Mouse (Mus musculus) adrenal gland (tissue): ENCODE measurements at regions not wholly inside any gene's neighbourhood (a gene's known extent, or its start where the extent isn't known, plus 50 kb on each side); places are given as distances from the start of the nearest gene placed in this dataset.

Experiments used
- intact Hi-C: fragments of 180-260 bp; cut with DNase I; formaldehyde crosslinking; loops from one replicate; pipeline ENCODE4 v1.15.1; 2025

- intact Hi-C loops = no loop called here
These were observed 504.3 kb upstream of the Mki67 start for GRCm38 (mm10) chr7:136220245-136221167.

GRCm38 (mm10) chr7:136221620-136222019, 505.5 kb upstream of the Mki67 start:
- intact Hi-C loops = no loop called here

- intact Hi-C loops = no loop called here
These were observed 509.9 kb upstream of the Mki67 start for GRCm38 (mm10) chr7:136226031-136226430.

GRCm38 (mm10) chr7:136228331-136228730, 512.2 kb upstream of the Mki67 start:
- intact Hi-C loops = no loop called here

GRCm38 (mm10) chr7:136229592-136229991, 513.4 kb upstream of the Mki67 start:
- intact Hi-C loops = no loop called here

GRCm38 (mm10) chr7:136232177-136232576, 516.0 kb upstream of the Mki67 start:
- intact Hi-C loops = no loop called here

GRCm38 (mm10) chr7:136235563-136235962, 519.4 kb upstream of the Mki67 start:
- intact Hi-C loops = no loop called here

- intact Hi-C loops = no loop called here
These were observed 520.2 kb upstream of the Mki67 start for GRCm38 (mm10) chr7:136236391-136236790.

GRCm38 (mm10) chr7:136265691-136266090, 549.5 kb upstream of the Mki67 start:
- intact Hi-C loops = no loop called here

GRCm38 (mm10) chr7:136267716-136268489, 551.7 kb upstream of the Mki67 start:
- intact Hi-C loops = no loop called here

- intact Hi-C loops = no loop called here
These were observed 559.5 kb upstream of the Mki67 start for GRCm38 (mm10) chr7:136275651-136276050.

- intact Hi-C loops = no loop called here
These were observed 567.6 kb upstream of the Mki67 start for GRCm38 (mm10) chr7:136283770-136284169.

GRCm38 (mm10) chr7:136285606-136286005, 569.4 kb upstream of the Mki67 start:
- intact Hi-C loops = no loop called here

- intact Hi-C loops = no loop called here
These were observed 577.5 kb upstream of the Mki67 start for GRCm38 (mm10) chr7:136293536-136294145.

- intact Hi-C loops = no loop called here
These were observed 578.3 kb upstream of the Mki67 start for GRCm38 (mm10) chr7:136294445-136294844.

- intact Hi-C loops = no loop called here
These were observed 581.8 kb upstream of the Mki67 start for GRCm38 (mm10) chr7:136297901-136298513.

GRCm38 (mm10) chr7:136306137-136306536, 588.3 kb upstream of the Mgmt start:
- intact Hi-C loops = no loop called here

GRCm38 (mm10) chr7:136308765-136309164, 585.6 kb upstream of the Mgmt start:
- intact Hi-C loops = no loop called here

- intact Hi-C loops = no loop called here
These were observed 567.1 kb upstream of the Mgmt start for GRCm38 (mm10) chr7:136327281-136327680.

GRCm38 (mm10) chr7:136330431-136330830, 564.0 kb upstream of the Mgmt start:
- intact Hi-C loops = no loop called here

GRCm38 (mm10) chr7:136332805-136333204, 561.6 kb upstream of the Mgmt start:
- intact Hi-C loops = no loop called here
